In genomic region chr11:32607319-32607718, GRCm38 (mm10) we compare ENCODE assay signal across 16 mouse cellular contexts. TPM values are rescaled to one million over a fixed set of nuclear protein-coding genes. Genes with fewer than 3 reads are reported as not detected.
A peak's percentile ranks its signal among the peaks of the same experiment; 100 is the strongest.
DNase-seq lines count a peak whose midpoint lies in the region; ATAC-seq lines count a peak whose summit lies in the region.
"Had no signal": no experiment of that assay in that cellular context is flagged by ENCODE, and none has a peak within 500 bp of the region (broad histone marks: within the 10 kb centered on the region; RNA-seq: fewer than 3 reads in every experiment).

No protein-coding gene starts in this region.

- H3K27ac ChIP-seq in midbrain, embryonic 11.5 days (ENCODE audit: low read depth, low read length) = no peak overlapping the region
- H3K27ac ChIP-seq in midbrain, embryonic 14.5 days (replicated peaks; ENCODE audit: low read depth, low read length) = no peak overlapping the region
- H3K27ac ChIP-seq: forebrain, embryonic 15.5 days; hindbrain, embryonic 10.5 days; limb, embryonic 15.5 days; neural tube, embryonic 13.5 days had no signal

- H3K4me2 ChIP-seq in midbrain, embryonic 11.5 days = no peak overlapping the region
- H3K4me2 ChIP-seq in midbrain, embryonic 14.5 days (ENCODE audit: low read length) = no peak overlapping the region
- H3K4me2 ChIP-seq: forebrain, embryonic 15.5 days; limb, embryonic 15.5 days; neural tube, embryonic 13.5 days had no signal

- H3K9me3 ChIP-seq in midbrain, embryonic 11.5 days (ENCODE audit: control insufficient read depth, low read length) = no peaks in the 10 kb centered on the region
- H3K9me3 ChIP-seq in midbrain, embryonic 14.5 days (ENCODE audit: control insufficient read depth, low read length) = no peaks in the 10 kb centered on the region
- H3K9me3 ChIP-seq: forebrain, embryonic 15.5 days; hindbrain, embryonic 10.5 days; limb, embryonic 15.5 days; neural tube, embryonic 13.5 days had no signal

- no peaks in the 10 kb centered on the region; the same call in 1 of the 2 replicates for H3K36me3 ChIP-seq in midbrain, embryonic 11.5 days (ENCODE audit: control insufficient read depth, insufficient read depth, low read length)
- no peaks in the 10 kb centered on the region for H3K36me3 ChIP-seq in midbrain, embryonic 14.5 days (ENCODE audit: control insufficient read depth, insufficient read depth, low read length)
- H3K36me3 ChIP-seq: forebrain, embryonic 15.5 days had no signal

- H3K27me3 ChIP-seq in midbrain, embryonic 11.5 days (ENCODE audit: control insufficient read depth, insufficient read depth, low read length) = no peaks in the 10 kb centered on the region
- no peaks in the 10 kb centered on the region for H3K27me3 ChIP-seq in midbrain, embryonic 14.5 days (ENCODE audit: control insufficient read depth, insufficient read depth, low read length)
- H3K27me3 ChIP-seq: forebrain, embryonic 15.5 days; limb, embryonic 15.5 days; neural tube, embryonic 13.5 days had no signal

- no peak for ATAC-seq in midbrain, embryonic 11.5 days (ENCODE audit: low FRiP score)
- no peak for ATAC-seq in midbrain, embryonic 14.5 days (ENCODE audit: low FRiP score, low TSS enrichment)
- ATAC-seq: forebrain, embryonic 15.5 days; intestine, postnatal 0 days; midbrain, embryonic 16.5 days had no signal

- H3K4me1 ChIP-seq in midbrain, embryonic 11.5 days (ENCODE audit: control insufficient read depth, insufficient read depth, low read length) = no peaks in the 10 kb centered on the region
- 0 out of 2 replicates have a peak, but pooled peaks cover 2% of the 10 kb centered on the region for H3K4me1 ChIP-seq in midbrain, embryonic 14.5 days (ENCODE audit: control insufficient read depth, insufficient read depth, low read length)

- peak; percentile 74 for DNase-seq in heart, adult 8-10 months (ENCODE audit: low spot score)
- no peak for DNase-seq in heart, postnatal 4 days
- DNase-seq in midbrain, embryonic 11.5 days (ENCODE audit: low spot score, missing footprints) = peak; percentile 21
- no peak for DNase-seq in midbrain, embryonic 14.5 days
- peak; percentile 36 for DNase-seq in induced T-regulatory cell, adult 2 months (ENCODE audit: low read depth)
- DNase-seq in layer of hippocampus, adult 9-10 months (ENCODE audit: low spot score) = no peak
- DNase-seq in layer of hippocampus, postnatal 10 days (ENCODE audit: low spot score in 2 of 2) = no peak
- no peak for DNase-seq in spleen, postnatal 4 days (ENCODE audit: low spot score in 2 of 2)
- DNase-seq: gastrocnemius, postnatal 25 days; lung, postnatal 14 days had no signal

- H3K9ac ChIP-seq in midbrain, embryonic 11.5 days (ENCODE audit: low read length) = no peak overlapping the region
- H3K9ac ChIP-seq in midbrain, embryonic 14.5 days (replicated peaks; ENCODE audit: low read length) = no peak overlapping the region
- H3K9ac ChIP-seq: forebrain, embryonic 15.5 days; limb, embryonic 15.5 days; neural tube, embryonic 13.5 days had no signal

- no peak overlapping the region for H3K4me3 ChIP-seq in midbrain, embryonic 11.5 days (ENCODE audit: low read depth, low read length)
- no peak overlapping the region for H3K4me3 ChIP-seq in midbrain, embryonic 14.5 days (replicated peaks; ENCODE audit: low read depth, low read length)
- H3K4me3 ChIP-seq: forebrain, embryonic 15.5 days; hindbrain, embryonic 10.5 days; limb, embryonic 15.5 days; neural tube, embryonic 13.5 days had no signal

RNA-seq across cellular contexts. Expression of gene Fbxw11, which starts 35.2 kb away (rescaled TPM):
- 10 to 100 TPM; 44.2 to 51.4 (median 46.2) TPM for total RNA-seq in heart, adult 8-10 months (2022)
- 10 to 100 TPM; 77.1 to 77.3 TPM for total RNA-seq in heart, postnatal 4 days (2021)
- 104 TPM in 2 replicates for polyA plus RNA-seq in midbrain, embryonic 11.5 days (2014; fragmentation: Nextera tagmentation; extraction: Ambion mirVana)
- polyA plus RNA-seq in midbrain, embryonic 14.5 days (2014; fragmentation: Nextera tagmentation; extraction: Ambion mirVana) = 93.5 and 120 TPM in 2 replicates
- total RNA-seq in layer of hippocampus, postnatal 10 days (2021) = 100 to 1,000 TPM; 119 to 132 TPM

Comparison
In these comparisons a context has a peak if more than half of its experiments do, and no peak if none do; other contexts are left out.
1. DNase-seq: peak in heart, adult 8-10 months (single experiment), midbrain, embryonic 11.5 days (single experiment) and induced T-regulatory cell, adult 2 months (single experiment); none in heart, postnatal 4 days (single experiment), midbrain, embryonic 14.5 days (single experiment), layer of hippocampus, adult 9-10 months (single experiment), layer of hippocampus, postnatal 10 days (0 of 2) and spleen, postnatal 4 days (0 of 2).